Mouse (Mus musculus) heart, postnatal 36 days (tissue): ENCODE measurements around the gene Mmrn2. TPM values are rescaled to one million over a fixed set of nuclear protein-coding genes. Genes with fewer than 3 reads are reported as not detected.
A peak's percentile ranks its signal among the peaks of the same experiment; 100 is the strongest.
"Not testable (repeated sequence)": the region's sequence is repeated elsewhere in the genome, so short reads cannot be mapped to it uniquely, and the experiment has no call there.

ENCODE experiments used
- DNase-seq, 2 experiments: peaks; one replicate each; pipeline ENCODE4 v3.0.0; 2021 to 2022
- intact Hi-C: fragments of 180-260 bp; cut with DNase I; formaldehyde crosslinking; loops from one replicate; pipeline ENCODE4 v1.15.1; 2025
- total RNA-seq, 2 experiments: library from RNA; stranded (reverse); gene quantifications; 2 replicates each; pipeline ENCODE4 v1.2.3; 2021

The Mmrn2 gene
- total RNA-seq, 2 experiments from 2014 or later = 33.7 to 44.0 TPM

DNA sequence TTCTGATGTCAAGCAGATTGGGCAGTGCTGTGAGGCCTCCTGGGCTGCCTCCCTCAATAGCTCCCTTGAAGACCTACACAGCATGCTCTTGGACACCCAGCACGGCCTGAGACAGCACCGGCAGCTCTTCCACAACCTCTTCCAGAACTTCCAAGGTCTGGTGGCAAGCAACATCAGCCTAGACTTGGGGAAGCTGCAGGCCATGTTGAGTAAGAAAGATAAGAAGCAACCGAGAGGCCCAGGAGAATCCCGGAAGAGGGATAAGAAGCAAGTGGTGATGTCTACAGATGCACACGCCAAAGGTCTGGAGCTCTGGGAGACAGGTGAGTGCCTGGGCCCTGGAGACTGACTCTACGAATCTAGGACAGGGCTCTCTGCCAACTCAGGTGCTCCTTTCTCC lies 24.0 kb downstream of the Mmrn2 start:
- DNase-seq = no peak
- intact Hi-C loops = no loop called here

DNA sequence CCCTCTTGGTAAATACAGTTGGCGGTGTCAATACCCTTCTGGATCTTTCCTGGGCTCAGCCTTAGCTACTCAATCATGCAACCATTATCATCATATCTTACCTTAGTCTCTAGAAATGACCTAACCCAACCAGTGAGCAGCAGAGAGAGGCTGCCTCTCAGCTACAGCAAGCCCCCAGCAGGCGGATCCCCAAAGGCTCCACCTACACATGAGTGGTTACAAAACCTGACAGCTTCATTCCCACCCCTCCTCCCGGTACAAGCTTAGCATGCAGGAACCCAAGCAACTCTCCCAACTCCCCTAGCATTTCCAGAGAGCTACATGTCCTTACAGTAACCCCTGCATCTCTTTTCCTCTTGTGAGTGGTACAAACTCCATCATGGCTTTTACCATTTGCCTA lies 24.8 kb downstream of the Mmrn2 start:
- intact Hi-C loops = loop anchor here (2.0 to 10.0 kb wide), 3 partner anchors 128 to 355 kb away; no protein-coding TSS in a partner anchor

DNA sequence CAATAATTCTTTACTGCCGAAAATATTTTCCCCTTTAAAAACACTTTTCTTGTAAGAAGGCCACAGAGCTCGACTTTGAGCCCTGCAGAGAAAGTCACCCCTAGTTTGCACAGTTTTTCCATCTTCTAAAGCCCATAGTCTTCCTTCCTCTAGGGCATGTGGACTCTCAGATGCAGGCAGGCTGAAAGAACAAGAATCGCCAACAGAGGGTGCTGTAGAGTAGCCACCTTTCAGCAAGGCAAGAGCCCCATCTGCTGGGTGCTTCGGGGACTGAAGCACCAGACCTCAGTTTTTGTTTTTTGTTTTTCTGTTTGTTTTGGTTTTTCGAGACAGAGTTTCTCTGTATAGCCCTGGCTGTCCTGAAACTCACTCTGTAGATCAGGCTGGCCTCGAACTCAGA lies 25.9 kb downstream of the Mmrn2 start:
- intact Hi-C loops = loop anchor here (1.0 to 10.0 kb wide), 4 partner anchors 29 to 354 kb away; no protein-coding TSS in a partner anchor
- DNase-seq = peak; percentile 84 to 87

More for the DNA sequence above, 24.8 kb downstream of the Mmrn2 start:
- no peak for DNase-seq

DNA sequence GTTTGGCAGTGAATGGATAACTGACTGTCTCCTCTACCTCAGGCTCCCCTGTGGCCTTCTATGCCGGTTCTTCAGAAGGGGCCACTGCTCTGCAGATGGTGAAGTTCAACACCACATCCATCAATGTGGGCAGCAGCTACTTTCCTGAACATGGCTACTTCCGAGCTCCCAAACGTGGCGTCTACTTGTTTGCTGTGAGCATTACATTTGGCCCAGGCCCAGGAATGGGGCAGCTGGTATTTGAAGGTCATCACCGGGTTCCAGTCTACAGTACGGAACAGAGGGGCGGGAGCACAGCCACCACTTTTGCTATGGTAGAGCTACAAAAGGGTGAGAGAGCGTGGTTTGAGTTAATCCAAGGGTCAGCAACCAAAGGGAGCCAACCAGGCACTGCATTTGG lies 27.6 kb downstream of the Mmrn2 start:
- intact Hi-C loops = loop anchor here (5.0 to 10.0 kb wide), 2 partner anchors 131 to 352 kb away; no protein-coding TSS in a partner anchor
- DNase-seq = no peak

DNA sequence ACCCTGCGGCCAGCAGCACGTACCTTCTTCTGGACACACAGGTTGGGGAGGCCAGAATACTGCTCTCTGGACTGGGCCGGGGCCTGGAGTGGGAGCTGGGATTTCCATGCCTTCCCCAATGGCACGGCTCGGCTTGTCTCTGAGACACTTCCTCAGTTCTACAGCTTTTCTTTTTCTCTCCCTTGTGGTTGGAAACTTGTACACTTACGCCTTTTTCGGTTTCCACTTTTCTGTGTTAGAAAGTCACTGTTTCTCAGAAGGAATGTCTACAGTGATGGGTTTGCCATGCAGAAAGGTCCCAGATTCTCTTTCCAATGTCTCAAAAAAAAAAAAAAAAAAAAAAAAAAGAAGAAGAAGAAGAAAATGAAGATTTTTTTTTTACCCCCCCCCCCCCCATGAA lies 28.2 kb downstream of the Mmrn2 start:
- DNase-seq = no peak
- intact Hi-C loops = loop anchor here (5.0 to 10.0 kb wide), 2 partner anchors 131 to 351 kb away; no protein-coding TSS in a partner anchor

DNA sequence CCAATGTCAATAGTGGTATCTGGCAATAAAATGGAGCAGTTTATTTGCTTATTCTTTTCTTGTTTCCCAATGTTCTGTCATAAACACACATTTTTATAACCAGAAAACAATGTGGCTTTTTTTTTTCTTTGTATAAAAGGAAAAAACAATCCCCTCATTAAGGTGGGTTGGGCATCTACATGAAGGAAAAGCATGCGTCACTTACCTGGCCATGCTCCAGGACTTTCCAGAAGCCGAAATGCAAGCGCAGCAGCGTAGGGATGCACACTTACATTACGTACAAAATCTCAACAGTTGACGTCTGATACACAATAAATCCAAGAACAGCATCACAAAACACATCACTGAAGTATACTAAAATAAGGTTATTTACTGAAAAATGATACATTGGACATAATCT lies 35.5 kb downstream of the Mmrn2 start:
- intact Hi-C loops = no loop called here

DNA sequence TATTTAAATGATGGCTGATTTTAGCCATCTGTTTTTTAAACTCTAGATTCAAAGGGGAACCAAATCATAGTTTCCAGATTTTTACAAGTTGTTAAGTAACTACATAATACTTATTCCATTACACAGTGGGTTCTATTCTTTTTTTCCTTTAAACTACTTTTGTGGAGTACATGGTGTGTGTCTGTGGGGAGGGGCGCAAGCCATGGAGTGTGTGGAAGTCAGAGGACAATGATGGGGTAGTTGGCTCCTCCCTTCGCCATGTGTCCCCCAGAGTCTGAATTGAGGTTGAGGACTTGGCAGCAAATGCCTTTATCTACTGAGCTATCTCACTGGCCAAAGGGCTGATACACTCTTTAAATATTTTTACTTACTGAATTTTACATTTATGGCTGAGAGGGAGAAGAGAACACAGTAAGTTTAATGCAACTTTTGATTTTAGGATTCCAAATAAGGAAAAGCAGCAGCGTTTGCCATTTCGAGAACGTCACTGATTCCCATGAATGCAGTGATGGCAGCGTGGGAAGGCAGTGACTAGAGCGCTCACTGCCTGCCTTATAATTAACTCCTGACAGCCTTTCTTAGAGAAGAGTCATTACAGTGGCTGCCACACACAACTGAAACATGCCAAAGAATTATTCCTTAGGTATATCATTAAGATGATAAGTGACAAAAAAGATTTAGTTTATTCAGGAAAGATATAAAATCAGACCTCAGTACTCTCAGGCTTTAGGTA lies 37.1 kb downstream of the Mmrn2 start:
- intact Hi-C loops = no loop called here
- no peak for DNase-seq

More for the DNA sequence above, 35.5 kb downstream of the Mmrn2 start:
- DNase-seq = no peak

DNA sequence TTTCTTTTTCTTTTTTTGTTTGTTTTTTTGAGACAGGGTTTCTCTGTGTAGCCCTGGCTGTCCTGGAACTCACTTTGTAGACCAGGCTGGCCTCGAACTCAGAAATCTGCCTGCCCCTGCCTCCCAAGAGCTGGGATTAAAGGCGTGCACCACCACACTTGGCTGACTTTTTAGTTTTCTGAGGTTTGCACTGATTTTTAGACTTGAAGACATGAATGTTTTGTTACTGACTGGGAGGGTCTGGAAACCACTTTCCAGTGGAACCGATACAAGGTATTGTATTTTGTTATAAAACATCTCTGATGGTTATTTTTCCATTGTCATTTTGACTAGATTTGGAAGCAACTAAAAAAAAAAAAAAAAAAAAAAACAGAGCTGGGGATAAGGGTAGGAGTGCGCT lies 41.7 kb downstream of the Mmrn2 start:
- intact Hi-C loops = loop anchor here (2.0 kb wide), 1 partner anchor 14 kb away; no protein-coding TSS in a partner anchor
- DNase-seq = not testable (repeated sequence)

DNA sequence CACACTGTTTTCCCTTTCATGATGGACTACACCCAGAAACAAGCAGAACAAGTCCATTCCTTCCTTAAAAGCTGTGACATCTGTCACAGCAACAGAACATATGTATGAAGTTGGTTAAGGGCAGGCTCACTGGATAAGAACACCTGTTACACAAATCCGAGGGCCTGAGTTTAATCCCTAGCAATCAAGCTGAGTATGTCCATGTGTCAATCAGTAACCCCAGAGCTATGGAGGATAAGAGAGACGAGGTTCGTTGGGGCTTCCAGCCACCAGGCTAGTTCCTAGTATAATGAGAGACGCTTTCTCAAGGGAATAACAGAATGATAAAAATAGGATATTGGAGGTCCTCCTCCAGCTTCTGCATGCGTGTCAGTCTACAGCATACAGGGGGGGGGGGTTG lies 42.2 kb downstream of the Mmrn2 start:
- intact Hi-C loops = loop anchor here (2.0 kb wide), 1 partner anchor 13 kb away; no protein-coding TSS in a partner anchor
- DNase-seq = no peak

DNA sequence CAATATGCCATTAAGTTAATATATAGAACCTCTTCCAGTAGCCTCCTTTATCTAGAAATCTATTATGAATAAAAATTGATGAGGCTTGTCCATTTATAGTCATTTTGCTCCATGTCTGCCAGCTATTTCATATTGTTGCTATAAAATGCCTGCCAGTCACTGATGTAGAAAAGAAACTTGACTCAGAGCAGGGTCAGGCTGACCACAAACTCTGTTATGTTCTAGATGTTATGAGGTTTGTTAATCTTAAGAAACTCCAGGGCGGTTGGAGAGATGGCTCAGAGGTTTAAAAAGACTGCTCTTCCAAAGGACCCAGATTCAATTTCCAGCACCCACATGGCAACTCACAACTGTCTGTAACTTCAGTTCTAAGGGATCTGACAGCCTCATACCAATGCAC lies 45.8 kb downstream of the Mmrn2 start:
- intact Hi-C loops = no loop called here
- no peak for DNase-seq

DNA sequence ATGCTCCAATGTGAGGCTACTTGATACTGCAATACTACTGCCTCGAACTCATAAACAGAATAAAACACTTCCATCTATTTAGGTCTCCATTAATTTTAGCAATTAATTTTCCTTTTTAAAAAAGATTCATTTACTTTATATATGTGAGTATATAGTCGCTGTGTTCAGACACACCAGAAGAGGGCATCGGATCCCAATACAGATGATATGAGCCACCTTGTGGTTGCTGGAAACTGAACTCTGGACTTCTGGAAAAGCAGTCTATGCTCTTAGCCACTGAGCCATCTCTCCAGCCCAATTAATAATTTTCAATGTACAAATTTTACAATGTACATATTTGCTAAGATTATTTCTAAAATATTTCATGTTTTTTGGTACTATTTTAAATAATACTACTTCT lies 53.0 kb downstream of the Mmrn2 start:
- DNase-seq = no peak
- intact Hi-C loops = no loop called here

DNA sequence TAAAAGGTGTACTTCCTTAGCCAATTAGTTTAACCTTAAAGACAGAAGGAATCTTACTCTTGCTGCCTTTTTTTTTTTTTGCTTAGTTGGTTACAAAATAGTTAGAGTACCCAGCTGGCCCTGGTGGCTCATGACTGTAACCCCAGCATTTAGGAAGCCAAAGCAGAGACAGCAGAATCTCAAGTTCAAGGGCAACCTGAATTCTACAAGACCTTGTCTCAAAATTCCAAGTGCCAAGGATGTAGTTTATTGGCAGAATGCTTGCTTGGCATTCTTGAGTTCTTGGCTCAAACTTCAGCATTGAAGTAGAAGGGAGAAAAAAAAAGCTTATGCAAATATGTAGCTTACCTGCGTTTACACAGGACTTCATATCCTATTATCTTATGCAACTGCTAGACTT lies 53.8 kb downstream of the Mmrn2 start:
- no peak for DNase-seq
- intact Hi-C loops = no loop called here

DNA sequence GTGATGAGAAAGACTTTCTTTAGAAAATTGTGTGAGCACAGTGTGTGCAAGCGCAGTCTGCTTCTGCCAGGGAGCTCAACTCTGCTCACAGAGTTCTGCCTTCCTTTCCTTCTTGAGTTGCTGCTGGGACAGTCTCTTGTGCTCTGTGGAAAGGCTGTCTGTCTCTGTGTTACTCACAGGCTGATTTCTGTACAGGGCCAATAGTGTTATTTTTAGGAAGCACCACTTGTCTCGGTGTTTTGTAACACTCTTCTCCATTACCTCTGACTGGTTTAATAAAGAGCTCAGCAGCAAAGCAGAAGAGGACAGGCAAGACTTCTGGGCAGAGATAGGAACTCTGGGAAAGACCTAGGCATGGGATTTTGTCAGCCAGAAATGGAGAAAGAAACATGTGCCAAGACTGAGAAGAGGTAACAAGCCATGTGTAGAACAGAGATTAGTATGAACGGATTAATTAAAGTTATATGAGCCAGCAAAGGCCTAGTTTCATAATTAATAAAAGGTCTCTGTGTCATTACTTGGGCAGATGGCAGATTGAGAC lies 65.3 kb downstream of the Mmrn2 start:
- intact Hi-C loops = loop anchor here (2.0 kb wide), 1 partner anchor 14 kb away; no protein-coding TSS in a partner anchor

DNA sequence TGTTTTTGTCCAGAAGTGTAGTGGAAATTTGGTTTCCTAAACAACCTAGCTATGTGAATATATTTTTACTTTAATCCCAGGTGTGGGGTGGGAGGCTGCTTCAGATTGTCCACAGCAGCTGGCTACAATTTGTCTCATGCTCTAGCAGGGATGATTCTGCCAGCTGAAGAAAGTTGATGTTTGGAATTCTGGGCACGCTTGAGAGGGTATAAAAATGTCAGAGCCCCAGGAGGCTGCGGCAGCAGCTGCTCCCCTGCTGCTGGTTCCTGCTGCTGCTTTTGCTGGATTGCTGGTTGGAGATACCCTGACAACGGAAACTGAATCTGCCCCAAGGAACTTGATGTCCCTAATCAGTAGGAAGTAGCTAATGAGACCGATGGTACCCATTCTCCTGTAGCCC lies 67.3 kb downstream of the Mmrn2 start:
- intact Hi-C loops = no loop called here
- DNase-seq = no peak

More for the DNA sequence above, 65.3 kb downstream of the Mmrn2 start:
- DNase-seq = no peak

DNA sequence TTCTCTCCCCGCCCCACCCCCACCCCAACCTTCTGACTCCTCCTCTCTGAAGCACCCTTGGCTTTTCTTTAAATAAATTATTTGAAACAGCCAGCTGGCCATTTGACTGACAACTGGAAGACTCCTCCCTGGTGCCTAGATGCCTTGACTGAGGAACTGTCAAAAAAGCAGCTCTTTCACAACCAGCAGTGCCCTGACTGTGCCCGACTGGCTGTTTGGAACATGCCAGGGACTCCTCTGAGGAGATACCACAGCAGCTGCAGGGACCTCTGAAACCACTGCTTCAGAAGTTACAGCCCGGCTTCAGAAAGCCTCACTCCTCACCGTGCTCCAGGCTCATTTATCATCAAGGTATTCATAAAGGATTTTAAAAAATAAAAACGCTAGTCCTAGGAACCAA lies 69.1 kb downstream of the Mmrn2 start:
- intact Hi-C loops = no loop called here
- no peak for DNase-seq

DNA sequence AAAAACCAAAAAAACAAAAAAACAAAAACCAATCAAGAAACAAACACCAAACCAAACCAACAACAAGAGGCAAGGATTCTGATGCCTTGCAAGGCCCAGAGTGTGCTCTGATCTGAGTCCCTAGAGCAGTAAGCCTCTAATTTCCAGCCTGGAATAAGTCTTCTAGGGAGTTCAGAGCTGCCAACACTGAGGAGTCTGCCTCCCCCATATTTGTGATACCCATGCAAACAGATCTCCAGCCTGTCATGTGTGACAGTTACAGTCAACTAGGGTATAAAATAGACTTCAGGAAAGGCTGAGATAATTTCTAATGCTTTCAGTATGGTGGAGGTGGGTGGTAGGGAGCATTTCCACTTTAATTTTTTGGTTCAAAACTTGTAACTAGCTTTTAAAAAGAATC lies 69.7 kb downstream of the Mmrn2 start:
- no peak for DNase-seq
- intact Hi-C loops = no loop called here

DNA sequence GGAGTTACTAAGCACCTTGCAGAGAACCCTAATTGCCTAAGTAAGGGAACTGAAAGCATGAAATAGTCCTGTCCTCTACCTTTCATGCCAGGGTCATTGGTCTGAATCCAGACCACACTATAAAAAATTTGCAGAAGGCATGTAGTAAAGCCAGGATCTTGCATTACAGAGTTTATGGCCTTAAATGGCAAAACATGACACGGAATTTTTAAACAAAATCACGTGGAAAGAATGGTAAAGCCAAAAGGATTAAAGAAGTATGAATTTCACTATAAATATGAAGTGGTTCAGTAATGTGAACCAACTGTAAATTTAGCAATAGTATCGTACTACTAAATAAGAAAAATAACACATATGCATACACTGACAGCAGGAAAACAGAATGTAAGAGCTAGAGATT lies 70.1 kb downstream of the Mmrn2 start:
- DNase-seq = no peak
- intact Hi-C loops = no loop called here

DNA sequence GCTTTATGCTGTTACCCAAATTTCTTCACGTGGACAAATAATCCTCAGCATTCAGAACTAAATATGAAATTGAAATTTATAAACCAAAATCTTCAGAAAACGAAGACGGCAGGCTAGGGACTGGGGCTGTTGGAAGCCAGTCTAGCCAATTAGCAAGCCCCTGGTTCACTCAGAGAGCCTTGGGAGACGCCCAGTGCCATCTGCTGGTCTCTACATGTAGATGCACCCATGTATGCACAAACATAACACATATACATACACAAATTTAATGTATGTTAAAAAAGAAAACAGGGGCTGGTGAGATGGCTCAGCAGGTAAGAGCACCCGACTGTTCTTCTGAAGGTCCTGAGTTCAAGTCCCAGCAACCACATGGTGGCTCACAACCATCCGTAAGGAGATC lies 71.4 kb downstream of the Mmrn2 start:
- no peak for DNase-seq
- intact Hi-C loops = no loop called here

DNA sequence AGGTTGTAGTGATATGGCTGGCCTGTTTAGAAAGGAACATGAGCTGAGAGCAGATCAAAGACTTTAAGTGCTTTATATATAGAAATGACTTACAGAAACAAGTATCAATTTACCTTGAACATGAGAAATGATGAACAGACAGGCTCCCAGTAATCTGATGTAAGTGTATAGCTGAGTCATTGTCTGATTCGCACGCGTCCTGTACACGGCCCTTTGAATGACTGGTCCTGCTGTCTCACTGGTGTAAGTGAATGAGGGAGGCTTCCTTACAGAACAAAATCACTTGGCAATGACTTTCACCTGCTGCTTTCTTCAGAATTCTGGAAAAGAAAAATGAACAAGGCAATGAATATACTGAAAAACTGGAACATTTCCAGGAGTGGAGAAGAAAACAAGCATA lies 72.4 kb downstream of the Mmrn2 start:
- intact Hi-C loops = no loop called here
- no peak for DNase-seq

DNA sequence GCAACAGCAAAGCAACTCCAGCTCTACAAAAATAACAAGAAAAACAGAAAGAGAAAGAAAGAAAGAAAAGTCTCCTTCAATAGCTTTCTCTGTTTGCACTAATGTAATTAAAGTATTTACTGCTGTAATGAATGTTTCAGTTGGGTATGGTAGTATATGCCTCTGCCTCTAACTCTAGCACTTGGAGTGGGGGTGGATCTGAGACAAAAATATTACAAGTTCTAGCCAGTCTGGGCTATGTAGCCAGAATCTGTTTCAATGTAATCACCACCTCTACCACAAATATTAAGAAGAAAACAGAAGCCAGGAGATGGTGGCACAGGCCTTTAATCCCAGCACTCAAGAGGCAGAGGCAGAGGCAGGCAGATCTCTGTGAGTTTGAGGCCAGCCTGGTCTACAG lies 73.1 kb downstream of the Mmrn2 start:
- DNase-seq = no peak
- intact Hi-C loops = no loop called here

DNA sequence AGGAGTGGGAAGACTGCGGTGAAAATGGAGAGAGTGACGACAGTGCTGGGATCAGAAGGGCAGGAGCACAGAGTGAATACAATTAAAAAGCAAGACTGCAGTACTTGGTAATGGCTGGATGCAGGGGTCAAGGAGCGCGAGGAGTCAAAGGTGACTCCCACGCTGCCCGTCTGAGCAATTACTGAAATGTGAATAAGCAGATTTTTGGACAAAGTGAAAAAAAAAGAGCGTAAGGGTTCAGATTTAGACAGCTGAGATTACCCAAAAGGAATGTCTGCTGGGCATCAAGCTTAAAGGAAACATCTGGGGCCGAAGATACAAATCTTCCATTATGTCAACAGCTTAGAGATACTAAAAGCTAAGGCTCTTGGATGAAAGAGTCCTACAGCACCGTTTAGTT lies 74.5 kb downstream of the Mmrn2 start:
- intact Hi-C loops = no loop called here
- DNase-seq = no peak

DNA sequence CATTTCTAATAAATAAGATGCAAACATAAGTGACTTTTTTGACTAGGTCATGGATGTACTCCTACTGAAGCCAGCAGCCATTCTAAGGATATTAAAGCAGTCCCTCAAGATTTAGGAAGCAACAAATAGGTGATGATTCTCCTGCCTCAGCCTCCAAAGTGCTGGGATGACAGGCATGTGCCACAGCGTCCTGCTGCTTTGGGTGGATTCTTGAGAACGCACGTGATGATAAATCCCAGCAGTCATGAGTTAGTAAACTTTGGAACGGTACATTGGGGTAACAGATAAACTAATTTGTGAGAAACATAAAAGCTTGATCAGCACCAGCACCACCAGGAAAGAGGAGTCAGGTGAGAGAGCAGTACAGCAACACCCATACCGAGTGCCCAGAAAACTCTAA lies 75.2 kb downstream of the Mmrn2 start:
- no peak for DNase-seq
- intact Hi-C loops = no loop called here
